Mouse (Mus musculus) brown adipose tissue, adult 24 weeks (tissue): ENCODE results near the gene Oog3. TPM values are rescaled to one million over a fixed set of nuclear protein-coding genes. Genes with fewer than 3 reads are reported as not detected.

Source experiments
- H3K27ac ChIP-seq: fragments of 200-500 bp; replicated peaks from 2 replicates; pipeline ENCODE4 v1.5.1; 2012; ENCODE audit warnings: low read depth, mild to moderate bottlenecking, low read length
- H3K4me1 ChIP-seq: fragments of 200-500 bp; 2 replicates; pipeline ENCODE4 v1.6.1; 2012; ENCODE audit warnings: low read length, mixed read lengths; ENCODE audit not compliant: control insufficient read depth, insufficient read depth, insufficient read length
- H3K4me3 ChIP-seq: fragments of 200-500 bp; 2 replicates; pipeline ENCODE4 v1.5.1; 2012; ENCODE audit warnings: low read depth, mild to moderate bottlenecking, low read length, moderate library complexity; ENCODE audit not compliant: insufficient read depth
- polyA plus RNA-seq: library from polyadenylated mRNA; stranded (reverse); fragments of >200 nt; gene quantifications from 2 replicates; pipeline ENCODE4 v1.2.4, GENCODE M21; 2012; ENCODE audit not compliant: missing spikeins, insufficient read depth, insufficient read length

The Oog3 gene
- polyA plus RNA-seq, result not detected in 2 replicates

- Histone ChIP-seq H3K4me3 (no peak within 1 kb of the TSS), H3K4me1 (no peaks in the 10 kb centered on the region), H3K27ac (no peak within 1 kb of the TSS)
Observed at GRCm38 (mm10) chr4:144162563-144162962, at the start of gene Oog3. Gene Oog3, minus strand, starts transcription at chr4:144162663.

- H3K27ac ChIP-seq, result no peak within 1 kb of the TSS
- no peak within 1 kb of the TSS for H3K4me3 ChIP-seq
- H3K4me1 ChIP-seq, result no peaks in the 10 kb centered on the region
Observed at GRCm38 (mm10) chr4:144190419-144190818, 28.0 kb upstream of the Oog3 start, which contains the start of gene Oog2. Gene Oog2, plus strand, starts transcription at chr4:144190719.

Other genes with a start within 250 kb of the Oog3 start
- gene Pramef25, start 211.6 kb downstream of the Oog3 start, polyA plus RNA-seq, result not detected in 2 replicates
- not detected in 2 replicates for gene Gm13101, start 195.7 kb downstream of the Oog3 start, polyA plus RNA-seq
- gene Pramef17, start 168.3 kb downstream of the Oog3 start, polyA plus RNA-seq, result not detected in 2 replicates
- not detected in 2 replicates for gene Pramel4, start 103.5 kb downstream of the Oog3 start, polyA plus RNA-seq
- not detected in 2 replicates for gene Gm13102, start 56.2 kb downstream of the Oog3 start, polyA plus RNA-seq
- not detected in 2 replicates for gene Oog2, start 28.1 kb upstream of the Oog3 start, polyA plus RNA-seq
- gene C87977, start 50.7 kb upstream of the Oog3 start, polyA plus RNA-seq, result not detected in 2 replicates
- gene Pramel5, start 117.8 kb upstream of the Oog3 start, polyA plus RNA-seq, result not detected in 2 replicates
- gene Gm13128, start 167.6 kb upstream of the Oog3 start, polyA plus RNA-seq, result not detected in 2 replicates
- gene Gm13119, start 195.3 kb upstream of the Oog3 start, polyA plus RNA-seq, result not detected in 2 replicates
- gene Pramef20, start 215.3 kb upstream of the Oog3 start, polyA plus RNA-seq, result not detected in 2 replicates
- not detected in 2 replicates for gene Pramef12, start 245.8 kb upstream of the Oog3 start, polyA plus RNA-seq